Mouse (Mus musculus) hindbrain, embryonic 15.5 days (tissue): ENCODE measurements around the gene Naglu. TPM values are rescaled to one million over a fixed set of nuclear protein-coding genes. Genes with fewer than 3 reads are reported as not detected.

Experiments used
- ATAC-seq: fragments of 200-750 bp; cut with Nextera tagmentation; 2 replicates; pipeline ENCODE4 v1.8.0; 2017; ENCODE audit warnings: low read depth, moderate number of reproducible peaks, moderate TSS enrichment; ENCODE audit not compliant: low FRiP score
- H3K27ac ChIP-seq: fragments of 300-500 bp; sonication (generic); replicated peaks from 2 replicates; pipeline ENCODE4 v1.5.1; 2015; ENCODE audit warnings: mild to moderate bottlenecking, inconsistent platforms
- H3K27me3 ChIP-seq: fragments of 300-500 bp; sonication (generic); 2 replicates; pipeline ENCODE4 v1.6.1; 2015; ENCODE audit warnings: control low read depth, inconsistent platforms
- H3K36me3 ChIP-seq: fragments of 300-500 bp; sonication (generic); 2 replicates; pipeline ENCODE4 v1.6.1; 2015; ENCODE audit warnings: control low read depth, inconsistent platforms
- H3K4me1 ChIP-seq: fragments of 300-500 bp; sonication (generic); replicated peaks from 2 replicates; pipeline ENCODE4 v1.6.1; 2015; ENCODE audit warnings: control low read depth, inconsistent platforms
- H3K4me2 ChIP-seq: fragments of 300-500 bp; sonication (generic); 2 replicates; pipeline ENCODE4 v1.6.1; 2015; ENCODE audit warnings: moderate library complexity, mild to moderate bottlenecking, inconsistent platforms
- H3K4me3 ChIP-seq: fragments of 300-500 bp; sonication (generic); 2 replicates; pipeline ENCODE4 v1.5.1; 2015; ENCODE audit warnings: mild to moderate bottlenecking, inconsistent platforms
- H3K9ac ChIP-seq: fragments of 300-500 bp; sonication (generic); 2 replicates; pipeline ENCODE4 v1.6.1; 2015; ENCODE audit warnings: inconsistent platforms
- H3K9me3 ChIP-seq: fragments of 300-500 bp; sonication (generic); 2 replicates; pipeline ENCODE4 v1.6.1; 2016; ENCODE audit warnings: control low read depth, inconsistent platforms
- WGBS: fragments of 180-500 bp; shearing (Covaris S2); methylation state at CpG from one replicate; pipeline ENCODE4 v1.1.7; 2015; 5-methylcytosine and 5-hydroxymethylcytosine counted together
- polyA plus RNA-seq: library from polyadenylated mRNA; unstranded; fragments of >200 nt; fragmentation: Nextera tagmentation; extraction: Ambion mirVana; gene quantifications from 2 replicates; pipeline ENCODE4 v1.2.1, GENCODE M21; 2015

Gene Naglu
- polyA plus RNA-seq, 1 experiment from 2014 or later = 15.5 TPM

- H3K27ac ChIP-seq = peak overlapping the region; percentile 91
- peak overlapping the region; percentile 81 for H3K4me2 ChIP-seq
- H3K9ac ChIP-seq = peak overlapping the region; percentile 78
- peak overlapping the region; percentile 56 for H3K4me3 ChIP-seq
- peaks cover 43% of the 10 kb centered on the region for H3K4me1 ChIP-seq
- 11% methylated on average over 8 of the region's 8 CpGs for WGBS
- ATAC-seq = no peak
- peaks cover 43% of the 10 kb centered on the region for H3K36me3 ChIP-seq
- H3K9me3 ChIP-seq = no peaks in the 10 kb centered on the region
- H3K27me3 ChIP-seq = no peaks in the 10 kb centered on the region
Observed at GRCm38 (mm10) chr11:101087682-101088055, 17.9 kb downstream of the Naglu start.

GRCm38 (mm10) chr11:101089931-101090330 is 20.1 kb downstream of the Naglu start:
- Histone ChIP-seq H3K9ac (no peak overlapping the region), H3K27ac (no peak overlapping the region), H3K4me2 (no peak overlapping the region), H3K36me3 (peaks cover 52% of the 10 kb centered on the region), H3K9me3 (no peaks in the 10 kb centered on the region), H3K4me3 (no peak overlapping the region), H3K4me1 (peaks cover 42% of the 10 kb centered on the region), H3K27me3 (no peaks in the 10 kb centered on the region)
- no peak for ATAC-seq
- WGBS = 90% methylated on average over 1 of the region's 1 CpGs

GRCm38 (mm10) chr11:101094930-101095313 is 25.1 kb downstream of the Naglu start:
- WGBS = 1% methylated on average over 18 of the region's 18 CpGs
- no peaks in the 10 kb centered on the region for H3K27me3 ChIP-seq
- peak overlapping the region; percentile 85 for H3K4me2 ChIP-seq
- peak overlapping the region; percentile 91; the same call in 1 of the 2 replicates for H3K27ac ChIP-seq
- H3K36me3 ChIP-seq = peaks cover 70% of the 10 kb centered on the region
- no peaks in the 10 kb centered on the region for H3K9me3 ChIP-seq
- peaks cover 21% of the 10 kb centered on the region for H3K4me1 ChIP-seq
- peak overlapping the region; percentile 69 for H3K9ac ChIP-seq
- H3K4me3 ChIP-seq = peak overlapping the region; percentile 70
- no peak for ATAC-seq

GRCm38 (mm10) chr11:101095314-101096024 is 25.7 kb downstream of the Naglu start, which contains the start of gene Psmc3ip:
Gene Psmc3ip (minus strand): TSS chr11:101095436.
- H3K4me2 ChIP-seq = peak within 1 kb of the TSS; percentile 85
- H3K4me1 ChIP-seq = peaks cover 21% of the 10 kb centered on the region
- peaks cover 70% of the 10 kb centered on the region for H3K36me3 ChIP-seq
- ATAC-seq = peak; percentile 96
- no peaks in the 10 kb centered on the region for H3K9me3 ChIP-seq
- peak within 1 kb of the TSS; percentile 70 for H3K4me3 ChIP-seq
- under 1% methylated on average over 43 of the region's 43 CpGs for WGBS
- no peaks in the 10 kb centered on the region for H3K27me3 ChIP-seq
- peak within 1 kb of the TSS; percentile 69 for H3K9ac ChIP-seq
- H3K27ac ChIP-seq = peak within 1 kb of the TSS; percentile 91

GRCm38 (mm10) chr11:101098231-101098630 is 28.4 kb downstream of the Naglu start:
- Histone ChIP-seq H3K4me3 (no peak overlapping the region), H3K27me3 (no peaks in the 10 kb centered on the region), H3K9ac (no peak overlapping the region), H3K36me3 (peaks cover 61% of the 10 kb centered on the region), H3K9me3 (no peaks in the 10 kb centered on the region), H3K4me1 (peaks cover 21% of the 10 kb centered on the region), H3K27ac (no peak overlapping the region), H3K4me2 (no peak overlapping the region)
- 90% methylated on average over 8 of the region's 8 CpGs for WGBS
- ATAC-seq = no peak

GRCm38 (mm10) chr11:101103011-101103410 is 33.2 kb downstream of the Naglu start:
- H3K4me3 ChIP-seq = no peak overlapping the region
- H3K36me3 ChIP-seq = peaks cover 58% of the 10 kb centered on the region
- no peak for ATAC-seq
- H3K27ac ChIP-seq = no peak overlapping the region
- H3K4me1 ChIP-seq = no peaks in the 10 kb centered on the region
- H3K9ac ChIP-seq = no peak overlapping the region
- no peak overlapping the region for H3K4me2 ChIP-seq
- H3K9me3 ChIP-seq = no peaks in the 10 kb centered on the region
- H3K27me3 ChIP-seq = no peaks in the 10 kb centered on the region
- 94% methylated on average over 5 of the region's 5 CpGs for WGBS

GRCm38 (mm10) chr11:101109351-101109750 is 39.5 kb downstream of the Naglu start:
- Histone ChIP-seq H3K4me3 (no peak overlapping the region), H3K4me1 (peaks cover under 1% of the 10 kb centered on the region; the same call in 1 of the 2 replicates), H3K4me2 (no peak overlapping the region), H3K27ac (no peak overlapping the region), H3K9me3 (no peaks in the 10 kb centered on the region), H3K36me3 (0 out of 2 replicates have a peak, but pooled peaks cover 9% of the 10 kb centered on the region), H3K9ac (no peak overlapping the region), H3K27me3 (no peaks in the 10 kb centered on the region)
- 64% methylated on average over 4 of the region's 4 CpGs for WGBS
- ATAC-seq = no peak

- peaks cover 12% of the 10 kb centered on the region for H3K4me1 ChIP-seq
- H3K9me3 ChIP-seq = no peaks in the 10 kb centered on the region
- H3K36me3 ChIP-seq = no peaks in the 10 kb centered on the region
- no peak overlapping the region for H3K27ac ChIP-seq
- no peak overlapping the region for H3K4me3 ChIP-seq
- H3K9ac ChIP-seq = no peak overlapping the region
- H3K27me3 ChIP-seq = no peaks in the 10 kb centered on the region
- no peak overlapping the region for H3K4me2 ChIP-seq
- ATAC-seq = no peak
- WGBS = 73% methylated on average over 5 of the region's 5 CpGs
Observed at GRCm38 (mm10) chr11:101110708-101111107, 40.9 kb downstream of the Naglu start.

- no peaks in the 10 kb centered on the region for H3K27me3 ChIP-seq
- H3K4me2 ChIP-seq = no peak overlapping the region
- H3K9me3 ChIP-seq = no peaks in the 10 kb centered on the region
- 92% methylated on average over 4 of the region's 4 CpGs for WGBS
- H3K4me1 ChIP-seq = peaks cover 17% of the 10 kb centered on the region
- H3K4me3 ChIP-seq = no peak overlapping the region
- no peaks in the 10 kb centered on the region for H3K36me3 ChIP-seq
- no peak for ATAC-seq
- no peak overlapping the region for H3K27ac ChIP-seq
- H3K9ac ChIP-seq = no peak overlapping the region
Observed at GRCm38 (mm10) chr11:101111178-101111577, 41.4 kb downstream of the Naglu start.

GRCm38 (mm10) chr11:101112186-101112585 is 42.4 kb downstream of the Naglu start:
- Histone ChIP-seq H3K9ac (no peak overlapping the region), H3K27me3 (no peaks in the 10 kb centered on the region), H3K4me2 (no peak overlapping the region), H3K9me3 (no peaks in the 10 kb centered on the region), H3K36me3 (no peaks in the 10 kb centered on the region), H3K4me1 (peaks cover 20% of the 10 kb centered on the region), H3K4me3 (no peak overlapping the region), H3K27ac (no peak overlapping the region)
- no peak for ATAC-seq
- 88% methylated on average over 3 of the region's 3 CpGs for WGBS

- Histone ChIP-seq H3K9ac (no peak overlapping the region), H3K27ac (0 out of 2 replicates have a peak overlapping the region, but pooled peaks have one; percentile 3), H3K4me1 (peaks cover 36% of the 10 kb centered on the region), H3K4me2 (no peak overlapping the region), H3K36me3 (no peaks in the 10 kb centered on the region), H3K9me3 (no peaks in the 10 kb centered on the region), H3K27me3 (no peaks in the 10 kb centered on the region), H3K4me3 (no peak overlapping the region)
- no peak for ATAC-seq
- WGBS = 37% methylated on average over 2 of the region's 2 CpGs
Observed at GRCm38 (mm10) chr11:101115564-101115963, 45.8 kb downstream of the Naglu start.

GRCm38 (mm10) chr11:101118105-101118504 is 48.3 kb downstream of the Naglu start:
- Histone ChIP-seq H3K9me3 (no peaks in the 10 kb centered on the region), H3K4me1 (peaks cover 46% of the 10 kb centered on the region), H3K9ac (0 out of 2 replicates have a peak overlapping the region, but pooled peaks have one; percentile 97), H3K27ac (no peak overlapping the region), H3K27me3 (no peaks in the 10 kb centered on the region), H3K4me3 (peak overlapping the region; percentile 89), H3K4me2 (peak overlapping the region; percentile 94), H3K36me3 (no peaks in the 10 kb centered on the region)
- no peak for ATAC-seq
- WGBS = 53% methylated on average over 4 of the region's 4 CpGs
